24 mouse cellular contexts compared by ENCODE assay signal in genomic region chr8:57405277-57405817, GRCm38 (mm10). TPM values are rescaled to one million over a fixed set of nuclear protein-coding genes. Genes with fewer than 3 reads are reported as not detected.
A peak's percentile ranks its signal among the peaks of the same experiment; 100 is the strongest.
DNase-seq lines count a peak whose midpoint lies in the region; ATAC-seq and TF ChIP-seq lines count a peak whose summit lies in the region.
"Had no signal": no experiment of that assay in that cellular context is flagged by ENCODE, and none has a peak within 500 bp of the region (broad histone marks: within the 10 kb centered on the region; RNA-seq: fewer than 3 reads in every experiment).

No protein-coding gene starts in this region.

- no peak for ATAC-seq in midbrain, postnatal 0 days (ENCODE audit: low FRiP score)
- ATAC-seq in liver, embryonic 11.5 days (replicated peaks; ENCODE audit: low FRiP score): no peak
- ATAC-seq: intestine, embryonic 16.5 days; midbrain, embryonic 15.5 days had no signal

- no peaks in the 10 kb centered on the region for H3K9me3 ChIP-seq in midbrain, embryonic 10.5 days (replicated peaks)
- H3K9me3 ChIP-seq in midbrain, postnatal 0 days (ENCODE audit: low read length): no peaks in the 10 kb centered on the region
- no peaks in the 10 kb centered on the region for H3K9me3 ChIP-seq in liver, embryonic 11.5 days (ENCODE audit: control insufficient read depth, low read length)
- H3K9me3 ChIP-seq: forebrain, embryonic 12.5 days; hindbrain, embryonic 15.5 days; liver, embryonic 13.5 days; lung, embryonic 15.5 days; midbrain, embryonic 15.5 days had no signal

- TF ChIP-seq CTCF in midbrain, postnatal 0 days (IDR thresholded peaks at IDR 0.05): no peak

- no peaks in the 10 kb centered on the region for H3K79me2 ChIP-seq in myocyte (ENCODE audit: control insufficient read depth, insufficient read depth)

- no peaks in the 10 kb centered on the region for H3K36me3 ChIP-seq in midbrain, embryonic 10.5 days
- H3K36me3 ChIP-seq in midbrain, postnatal 0 days (ENCODE audit: insufficient read depth, low read length): no peaks in the 10 kb centered on the region
- H3K36me3 ChIP-seq in myocyte (ENCODE audit: control insufficient read depth, insufficient read depth): no peaks in the 10 kb centered on the region
- H3K36me3 ChIP-seq in liver, embryonic 11.5 days (ENCODE audit: control insufficient read depth, insufficient read depth, low read length): no peaks in the 10 kb centered on the region
- H3K36me3 ChIP-seq: forebrain, embryonic 12.5 days; hindbrain, embryonic 15.5 days; liver, embryonic 13.5 days; lung, embryonic 15.5 days; midbrain, embryonic 15.5 days had no signal

- peaks cover 39% of the 10 kb centered on the region for H3K27me3 ChIP-seq in midbrain, embryonic 10.5 days (ENCODE audit: low read depth, poor library complexity, severe bottlenecking)
- H3K27me3 ChIP-seq in midbrain, postnatal 0 days (ENCODE audit: insufficient read depth, low read length): no peaks in the 10 kb centered on the region
- H3K27me3 ChIP-seq in myocyte (ENCODE audit: control insufficient read depth, insufficient read depth, insufficient read length): peaks cover 12% of the 10 kb centered on the region
- peaks cover 9% of the 10 kb centered on the region for H3K27me3 ChIP-seq in liver, embryonic 11.5 days (replicated peaks; ENCODE audit: control insufficient read depth, insufficient read depth, low read length)

- 25% methylated on average over 11 of the region's 11 CpGs for WGBS in midbrain, embryonic 10.5 days
- WGBS in midbrain, postnatal 0 days: 27% methylated on average over 11 of the region's 11 CpGs
- 66% methylated on average over 11 of the region's 11 CpGs for WGBS in liver, embryonic 11.5 days

- no peak for TF ChIP-seq POLR2A in myocyte (IDR thresholded peaks at IDR 0.05; ENCODE audit: insufficient read length, low read depth)

- H3K4me1 ChIP-seq in midbrain, embryonic 10.5 days: peaks cover 75% of the 10 kb centered on the region
- no peaks in the 10 kb centered on the region for H3K4me1 ChIP-seq in midbrain, postnatal 0 days (ENCODE audit: insufficient read depth, low read length)
- H3K4me1 ChIP-seq in liver, embryonic 11.5 days (replicated peaks; ENCODE audit: control insufficient read depth, insufficient read depth, low read length): no peaks in the 10 kb centered on the region
- H3K4me1 ChIP-seq: liver, embryonic 13.5 days; lung, embryonic 15.5 days had no signal

- H3K4me3 ChIP-seq in midbrain, embryonic 10.5 days: no peak overlapping the region
- no peak overlapping the region for H3K4me3 ChIP-seq in midbrain, postnatal 0 days (ENCODE audit: low read depth, low read length)
- H3K4me3 ChIP-seq in myocyte: no peak overlapping the region
- no peak overlapping the region for H3K4me3 ChIP-seq in liver, embryonic 11.5 days (ENCODE audit: low read depth, low read length)
- H3K4me3 ChIP-seq: forebrain, embryonic 12.5 days; heart, adult 2 months; hindbrain, embryonic 15.5 days; liver, embryonic 13.5 days; lung, embryonic 15.5 days; midbrain, embryonic 15.5 days had no signal

- no peak overlapping the region for H3K4me2 ChIP-seq in midbrain, postnatal 0 days (ENCODE audit: low read depth, low read length, poor library complexity, severe bottlenecking)
- H3K4me2 ChIP-seq in myocyte (ENCODE audit: low read depth): peak overlapping the region; percentile 27
- no peak overlapping the region for H3K4me2 ChIP-seq in liver, embryonic 11.5 days
- H3K4me2 ChIP-seq: forebrain, embryonic 12.5 days; hindbrain, embryonic 15.5 days; liver, embryonic 13.5 days; lung, embryonic 15.5 days; midbrain, embryonic 15.5 days had no signal

- no peak overlapping the region for H3K27ac ChIP-seq in midbrain, embryonic 10.5 days (replicated peaks)
- H3K27ac ChIP-seq in midbrain, postnatal 0 days (ENCODE audit: low read depth, low read length): no peak overlapping the region
- H3K27ac ChIP-seq in liver, embryonic 11.5 days (ENCODE audit: low read depth, low read length): no peak overlapping the region
- H3K27ac ChIP-seq: forebrain, embryonic 12.5 days; heart, adult 2 months; hindbrain, embryonic 15.5 days; liver, embryonic 13.5 days; lung, embryonic 15.5 days; macrophage; midbrain, embryonic 15.5 days had no signal

- H3ac ChIP-seq in myocyte (ENCODE audit: control insufficient read depth, insufficient read length): no peak overlapping the region

- peak; percentile 15 for DNase-seq in midbrain, embryonic 10.5 days (ENCODE audit: low spot score)
- no peak for DNase-seq in midbrain, postnatal 0 days (ENCODE audit: low spot score)
- peak; percentile 5 for DNase-seq in NIH3T3 (ENCODE audit: low read depth)
- peak; percentile 31 for DNase-seq in embryo, embryonic 9.5 days (ENCODE audit: extremely low spot score)
- no peak for DNase-seq in liver, embryonic 11.5 days (ENCODE audit: low spot score)
- DNase-seq in layer of hippocampus, postnatal 25 days (ENCODE audit: extremely low spot score in 1 of 2, low spot score in 1 of 2): no peak
- DNase-seq in spleen, adult 12 weeks (ENCODE audit: low spot score): no peak
- DNase-seq: adrenal gland, postnatal 14 days; cerebellum, postnatal 10 days; heart, adult 2 months; heart, postnatal 4 days; kidney, postnatal 14 days; liver, embryonic 13.5 days; spleen, adult 18-20 months; thymus, adult 2 months had no signal

- no peak overlapping the region for H3K9ac ChIP-seq in midbrain, postnatal 0 days (replicated peaks; ENCODE audit: low read length, poor library complexity, severe bottlenecking)
- H3K9ac ChIP-seq in liver, embryonic 11.5 days (ENCODE audit: low read depth, low read length): no peak overlapping the region
- H3K9ac ChIP-seq: forebrain, embryonic 12.5 days; hindbrain, embryonic 15.5 days; liver, embryonic 13.5 days; lung, embryonic 15.5 days; midbrain, embryonic 15.5 days had no signal

TF ChIP-seq in myocyte, 11 proteins besides CTCF, POLR2A, EP300 and RAD21:
- no peak for TF ChIP-seq CEBPB (IDR thresholded peaks at IDR 0.05; ENCODE audit: insufficient read depth, poor library complexity, severe bottlenecking)
- no peak for TF ChIP-seq MAX (IDR thresholded peaks at IDR 0.05; ENCODE audit: low read depth)
- TF ChIP-seq E2F4 (IDR thresholded peaks at IDR 0.05; ENCODE audit: insufficient read depth): no peak
- TF ChIP-seq REST (IDR thresholded peaks at IDR 0.05; ENCODE audit: insufficient read depth, insufficient read length): no peak
- no peak for TF ChIP-seq TCF3 (IDR thresholded peaks at IDR 0.05; ENCODE audit: insufficient read length, low read depth)
- TF ChIP-seq MYOD1 (IDR thresholded peaks at IDR 0.05; ENCODE audit: control insufficient read depth in 1 of 3, insufficient read length in 2 of 3, low read depth in 2 of 3): no peak
- no peak for TF ChIP-seq TCF12 (IDR thresholded peaks at IDR 0.05; ENCODE audit: insufficient read depth, poor library complexity, severe bottlenecking)
- TF ChIP-seq MYOG (IDR thresholded peaks at IDR 0.05; ENCODE audit: control insufficient read depth in 1 of 3, insufficient read depth in 1 of 3, insufficient read length in 2 of 3, low read depth in 2 of 3): no peak

RNA-seq across cellular contexts. Expression of gene Scrg1, which starts 50.4 kb away (rescaled TPM):
- polyA plus RNA-seq in midbrain, embryonic 10.5 days (2016; fragmentation: Nextera tagmentation; extraction: Ambion mirVana): 0.35 TPM in 1 of 2 replicates, not detected in the other
- 11.2 and 16.3 TPM in 2 replicates for total RNA-seq in midbrain, postnatal 0 days (2014; rRNA removed)
- polyA plus RNA-seq in midbrain, postnatal 0 days (2015; fragmentation: Nextera tagmentation; extraction: Ambion mirVana): 35.2 and 37.7 TPM in 2 replicates
- not detected for polyA plus RNA-seq in myocyte (2012; fragmentation: generic; extraction: Trizol)
- not detected in 2 replicates for polyA plus RNA-seq in liver, embryonic 11.5 days (2014; fragmentation: Nextera tagmentation; extraction: Ambion mirVana)
- 10 to 100 TPM; 68.3 to 75.4 TPM for total RNA-seq in layer of hippocampus, postnatal 25 days (2021)
- total RNA-seq: gastrocnemius, adult 8-10 months; heart, adult 2 months; heart, postnatal 4 days had no signal
- polyA plus RNA-seq: C2C12, macrophage had no signal

Comparison
In these comparisons a context has a peak if more than half of its experiments do, and no peak if none do; other contexts are left out.
1. DNase-seq: peak in midbrain, embryonic 10.5 days (single experiment), NIH3T3 (single experiment) and embryo, embryonic 9.5 days (single experiment); none in midbrain, postnatal 0 days (single experiment), liver, embryonic 11.5 days (single experiment), layer of hippocampus, postnatal 25 days (0 of 2) and spleen, adult 12 weeks (single experiment).
2. RNA of gene Scrg1, which starts 50.4 kb away (polyA plus RNA-seq): 35.2 to 37.7 TPM in midbrain, postnatal 0 days; 0.35 TPM in midbrain, embryonic 10.5 days, not detected in liver, embryonic 11.5 days and not detected in myocyte (single experiment); every median in the first group is over 10 times any median in the second.